Mouse (Mus musculus) ES-E14 (cell line): ENCODE measurements around the gene Nlk.

Experiments
- CHD2 ChIP-seq: IDR thresholded peaks from 2 replicates; pipeline ENCODE4 v1.6.1; 2014; ENCODE audit warnings: mild to moderate bottlenecking, low read depth, low read length, inconsistent platforms
- MAFK ChIP-seq: IDR thresholded peaks from 2 replicates; pipeline ENCODE4 v1.6.1; 2014; ENCODE audit warnings: mild to moderate bottlenecking, low read depth, low read length, inconsistent platforms; ENCODE audit not compliant: insufficient read depth
- ZC3H11A ChIP-seq: IDR thresholded peaks from 2 replicates; pipeline ENCODE4 v1.6.1; 2012; ENCODE audit warnings: low read depth, mild to moderate bottlenecking, inconsistent platforms, low read length, borderline replicate concordance
- ZNF384 ChIP-seq: IDR thresholded peaks from 2 replicates; pipeline ENCODE4 v1.6.1; 2012; ENCODE audit warnings: low read depth, low read length, inconsistent platforms

GRCm38 (mm10) chr11:78736877-78737408, 39.8 kb upstream of the Nlk start:
- TF ChIP-seq ZC3H11A (no peak), MAFK (no peak), CHD2 (no peak), ZNF384 (no peak)
